Mouse (Mus musculus) E14TG2a.4 (cell line): ENCODE results near the gene Rtn4ip1.

Source experiments
- CTCF ChIP-seq: conservative IDR thresholded peaks from 2 replicates; pipeline ENCODE4 v1.5.1; 2014; ENCODE audit warnings: low read length
- NANOG ChIP-seq: IDR thresholded peaks from 2 replicates; pipeline ENCODE4 v1.6.1; 2014; ENCODE audit warnings: borderline replicate concordance, low read length, mixed read lengths
- POU5F1 ChIP-seq: IDR thresholded peaks from 2 replicates; pipeline ENCODE4 v1.6.1; 2014; ENCODE audit warnings: low read length, borderline replicate concordance

GRCm38 (mm10) chr10:43927736-43928135 is 26.1 kb downstream of the Rtn4ip1 start:
- no peak for TF ChIP-seq CTCF
- no peak for TF ChIP-seq NANOG
- no peak for TF ChIP-seq POU5F1
